Mouse (Mus musculus): Measurements from ENCODE around the gene Rbbp5. TPM values are rescaled to one million over a fixed set of nuclear protein-coding genes. Genes with fewer than 3 reads are reported as not detected.

The Rbbp5 gene
- polyA plus RNA-seq (2015; fragmentation: Nextera tagmentation; extraction: Ambion mirVana): 14.5 and 16.6 TPM in 2 replicates

GRCm38 (mm10) chr1:132476928-132477691, at the start of gene Rbbp5:
Rbbp5 (plus strand) TSS chr1:132477365.
- Histone ChIP-seq H3K4me1 (replicated peaks; ENCODE audit: control insufficient read depth, insufficient read depth, low read length) (peaks cover 5% of the 10 kb centered on the region; the same call in 1 of the 2 replicates), H3K27me3 (replicated peaks; ENCODE audit: control insufficient read depth, insufficient read depth, low read length) (no peaks in the 10 kb centered on the region), H3K36me3 (ENCODE audit: control insufficient read depth, insufficient read depth) (no peaks in the 10 kb centered on the region), H3K9me3 (ENCODE audit: control insufficient read depth) (no peaks in the 10 kb centered on the region), H3K27ac (ENCODE audit: low read depth, low read length) (peak within 1 kb of the TSS; percentile 42), H3K9ac (ENCODE audit: low read depth, low read length) (peak within 1 kb of the TSS; percentile 73), H3K4me2 (replicated peaks; ENCODE audit: low read depth) (peak within 1 kb of the TSS; percentile 79), H3K4me3 (ENCODE audit: low read depth, low read length) (peak within 1 kb of the TSS; percentile 88)
- WGBS: under 1% methylated on average over 43 of the region's 43 CpGs
- peak; percentile 85 for ATAC-seq
- TF ChIP-seq CTCF (IDR thresholded peaks at IDR 0.05; ENCODE audit: low read depth): peak; percentile 47

- Histone ChIP-seq H3K36me3 (ENCODE audit: control insufficient read depth, insufficient read depth) (peaks cover 13% of the 10 kb centered on the region; the same call in 1 of the 2 replicates), H3K27me3 (replicated peaks; ENCODE audit: control insufficient read depth, insufficient read depth, low read length) (no peaks in the 10 kb centered on the region), H3K4me1 (replicated peaks; ENCODE audit: control insufficient read depth, insufficient read depth, low read length) (no peaks in the 10 kb centered on the region), H3K27ac (ENCODE audit: low read depth, low read length) (no peak overlapping the region), H3K4me2 (replicated peaks; ENCODE audit: low read depth) (no peak overlapping the region), H3K4me3 (ENCODE audit: low read depth, low read length) (no peak overlapping the region), H3K9ac (ENCODE audit: low read depth, low read length) (no peak overlapping the region), H3K9me3 (ENCODE audit: control insufficient read depth) (no peaks in the 10 kb centered on the region)
- 70% methylated on average over 3 of the region's 3 CpGs for WGBS
- ATAC-seq: no peak
- TF ChIP-seq CTCF (IDR thresholded peaks at IDR 0.05; ENCODE audit: low read depth): no peak
Measured at GRCm38 (mm10) chr1:132430818-132431217, 46.3 kb upstream of the Rbbp5 start.

GRCm38 (mm10) chr1:132431716-132432115, 45.4 kb upstream of the Rbbp5 start:
- H3K9me3 ChIP-seq (ENCODE audit: control insufficient read depth): no peaks in the 10 kb centered on the region
- H3K36me3 ChIP-seq (ENCODE audit: control insufficient read depth, insufficient read depth): peaks cover 15% of the 10 kb centered on the region; the same call in 1 of the 2 replicates
- no peak for ATAC-seq
- H3K4me2 ChIP-seq (replicated peaks; ENCODE audit: low read depth): no peak overlapping the region
- no peak overlapping the region for H3K4me3 ChIP-seq (ENCODE audit: low read depth, low read length)
- H3K27me3 ChIP-seq (replicated peaks; ENCODE audit: control insufficient read depth, insufficient read depth, low read length): no peaks in the 10 kb centered on the region
- H3K4me1 ChIP-seq (replicated peaks; ENCODE audit: control insufficient read depth, insufficient read depth, low read length): no peaks in the 10 kb centered on the region
- TF ChIP-seq CTCF (IDR thresholded peaks at IDR 0.05; ENCODE audit: low read depth): no peak
- no peak overlapping the region for H3K9ac ChIP-seq (ENCODE audit: low read depth, low read length)
- no peak overlapping the region for H3K27ac ChIP-seq (ENCODE audit: low read depth, low read length)
- WGBS: 58% methylated on average over 9 of the region's 9 CpGs

- Histone ChIP-seq H3K36me3 (ENCODE audit: control insufficient read depth, insufficient read depth) (peaks cover 15% of the 10 kb centered on the region; the same call in 1 of the 2 replicates), H3K4me1 (replicated peaks; ENCODE audit: control insufficient read depth, insufficient read depth, low read length) (no peaks in the 10 kb centered on the region), H3K27ac (ENCODE audit: low read depth, low read length) (no peak overlapping the region), H3K27me3 (replicated peaks; ENCODE audit: control insufficient read depth, insufficient read depth, low read length) (no peaks in the 10 kb centered on the region), H3K9me3 (ENCODE audit: control insufficient read depth) (no peaks in the 10 kb centered on the region), H3K4me2 (replicated peaks; ENCODE audit: low read depth) (no peak overlapping the region), H3K4me3 (ENCODE audit: low read depth, low read length) (no peak overlapping the region), H3K9ac (ENCODE audit: low read depth, low read length) (no peak overlapping the region)
- ATAC-seq: no peak
- TF ChIP-seq CTCF (IDR thresholded peaks at IDR 0.05; ENCODE audit: low read depth): no peak
- WGBS: 63% methylated on average over 5 of the region's 5 CpGs
Measured at GRCm38 (mm10) chr1:132433349-132433748, 43.8 kb upstream of the Rbbp5 start.

- Histone ChIP-seq H3K9ac (ENCODE audit: low read depth, low read length) (no peak overlapping the region), H3K36me3 (ENCODE audit: control insufficient read depth, insufficient read depth) (peaks cover 15% of the 10 kb centered on the region; the same call in 1 of the 2 replicates), H3K4me1 (replicated peaks; ENCODE audit: control insufficient read depth, insufficient read depth, low read length) (no peaks in the 10 kb centered on the region), H3K9me3 (ENCODE audit: control insufficient read depth) (no peaks in the 10 kb centered on the region), H3K27me3 (replicated peaks; ENCODE audit: control insufficient read depth, insufficient read depth, low read length) (no peaks in the 10 kb centered on the region), H3K4me3 (ENCODE audit: low read depth, low read length) (no peak overlapping the region), H3K27ac (ENCODE audit: low read depth, low read length) (no peak overlapping the region), H3K4me2 (replicated peaks; ENCODE audit: low read depth) (no peak overlapping the region)
- no peak for ATAC-seq
- TF ChIP-seq CTCF (IDR thresholded peaks at IDR 0.05; ENCODE audit: low read depth): no peak
- 90% methylated on average over 12 of the region's 12 CpGs for WGBS
Measured at GRCm38 (mm10) chr1:132434032-132434431, 43.1 kb upstream of the Rbbp5 start.

- H3K36me3 ChIP-seq (ENCODE audit: control insufficient read depth, insufficient read depth): peaks cover 22% of the 10 kb centered on the region; the same call in 1 of the 2 replicates
- no peak overlapping the region for H3K4me2 ChIP-seq (replicated peaks; ENCODE audit: low read depth)
- no peak for TF ChIP-seq CTCF (IDR thresholded peaks at IDR 0.05; ENCODE audit: low read depth)
- H3K27ac ChIP-seq (ENCODE audit: low read depth, low read length): no peak overlapping the region
- H3K9me3 ChIP-seq (ENCODE audit: control insufficient read depth): no peaks in the 10 kb centered on the region
- ATAC-seq: no peak
- H3K4me1 ChIP-seq (replicated peaks; ENCODE audit: control insufficient read depth, insufficient read depth, low read length): no peaks in the 10 kb centered on the region
- H3K4me3 ChIP-seq (ENCODE audit: low read depth, low read length): no peak overlapping the region
- no peak overlapping the region for H3K9ac ChIP-seq (ENCODE audit: low read depth, low read length)
- H3K27me3 ChIP-seq (replicated peaks; ENCODE audit: control insufficient read depth, insufficient read depth, low read length): no peaks in the 10 kb centered on the region
- 72% methylated on average over 4 of the region's 4 CpGs for WGBS
Measured at GRCm38 (mm10) chr1:132436320-132436958, 40.7 kb upstream of the Rbbp5 start.
